Mouse (Mus musculus) forebrain, postnatal 0 days (tissue): Measurements from ENCODE around the gene Shisa7. TPM values are rescaled to one million over a fixed set of nuclear protein-coding genes. Genes with fewer than 3 reads are reported as not detected.

Experiments used
- ATAC-seq: fragments of 200-750 bp; cut with Nextera tagmentation; 2 replicates; pipeline ENCODE4 v1.8.0; 2017; ENCODE audit warnings: mild to moderate bottlenecking, moderate library complexity
- DNase-seq: peaks from one replicate; pipeline ENCODE4 v3.0.0-alpha.2; 2015
- H3K27ac ChIP-seq: fragments of 300-500 bp; sonication (generic); 2 replicates; pipeline ENCODE4 v1.5.1; 2014; ENCODE audit warnings: low read depth, mild to moderate bottlenecking, antibody characterized with exemption, low read length, moderate library complexity, mixed read lengths
- H3K27me3 ChIP-seq: fragments of 300-500 bp; sonication (generic); 2 replicates; pipeline ENCODE4 v1.6.1; 2014; ENCODE audit warnings: mild to moderate bottlenecking, low read length, mixed read lengths; ENCODE audit not compliant: insufficient read depth
- H3K36me3 ChIP-seq: fragments of 300-500 bp; sonication (generic); 2 replicates; pipeline ENCODE4 v1.6.1; 2014; ENCODE audit warnings: mild to moderate bottlenecking, moderate library complexity; ENCODE audit not compliant: insufficient read depth
- H3K4me1 ChIP-seq: fragments of 300-500 bp; sonication (generic); 2 replicates; pipeline ENCODE4 v1.6.1; 2014; ENCODE audit warnings: antibody characterized with exemption; ENCODE audit not compliant: insufficient read depth
- H3K4me2 ChIP-seq: fragments of 300-500 bp; sonication (generic); 2 replicates; pipeline ENCODE4 v1.6.1; 2014; ENCODE audit warnings: low read depth, mild to moderate bottlenecking, moderate library complexity
- H3K4me3 ChIP-seq: fragments of 300-500 bp; sonication (generic); 2 replicates; pipeline ENCODE4 v1.5.1; 2014; ENCODE audit warnings: low read depth, low read length, mixed read lengths
- H3K9ac ChIP-seq: fragments of 300-500 bp; sonication (generic); 2 replicates; pipeline ENCODE4 v1.6.1; 2014; ENCODE audit warnings: mild to moderate bottlenecking
- H3K9me3 ChIP-seq: fragments of 300-500 bp; sonication (generic); 2 replicates; pipeline ENCODE4 v1.6.1; 2016; ENCODE audit warnings: low read length
- CTCF ChIP-seq: sonication (generic); IDR thresholded peaks from 2 replicates; pipeline ENCODE4 v1.5.1; 2016; ENCODE audit warnings: antibody characterized with exemption, control low read depth, low read depth
- WGBS: fragments of 180-500 bp; shearing (Covaris S2); extraction: QIAGEN DNeasy Blood & Tissue Kit; methylation state at CpG from one replicate; pipeline ENCODE4 v1.1.7; 2014; 5-methylcytosine and 5-hydroxymethylcytosine counted together
- polyA plus RNA-seq: library from polyadenylated mRNA; unstranded; fragments of >200 nt; fragmentation: Nextera tagmentation; extraction: Ambion mirVana; gene quantifications from 2 replicates; pipeline ENCODE4 v1.2.1, GENCODE M21; 2015
- total RNA-seq: library from RNA; depleted of rRNA; stranded (reverse); fragments of >200 nt; gene quantifications from 2 replicates; pipeline ENCODE4 v1.2.3, GENCODE M21; 2014; rRNA removed

Shisa7 gene
- total and polyA plus RNA-seq, 2 experiments from 2014 or later: 9.4 to 66.6 TPM

- H3K4me1 ChIP-seq: no peaks in the 10 kb centered on the region
- ATAC-seq: peak; percentile 79
- DNase-seq: peak; percentile 57
- no peak for TF ChIP-seq CTCF
- H3K4me3 ChIP-seq: peak overlapping the region; percentile 35
- H3K27ac ChIP-seq: no peak overlapping the region
- H3K9me3 ChIP-seq: no peaks in the 10 kb centered on the region
- peak overlapping the region; percentile 51 for H3K4me2 ChIP-seq
- no peaks in the 10 kb centered on the region for H3K36me3 ChIP-seq
- H3K27me3 ChIP-seq: peaks cover 46% of the 10 kb centered on the region
- H3K9ac ChIP-seq: peak overlapping the region; percentile 44
- 1% methylated on average over 38 of the region's 56 CpGs for WGBS
Observed at GRCm38 (mm10) chr7:4776861-4777830, 67.3 kb downstream of the Shisa7 start.

- peaks cover 46% of the 10 kb centered on the region for H3K27me3 ChIP-seq
Observed at GRCm38 (mm10) chr7:4776131-4776530, 68.4 kb downstream of the Shisa7 start.

More at GRCm38 (mm10) chr7:4776131-4776530, 68.4 kb downstream of the Shisa7 start:
- TF ChIP-seq CTCF: no peak
- no peak for ATAC-seq
- Histone ChIP-seq H3K27ac (no peak overlapping the region), H3K9ac (no peak overlapping the region), H3K4me3 (no peak overlapping the region), H3K36me3 (no peaks in the 10 kb centered on the region), H3K4me2 (no peak overlapping the region), H3K9me3 (no peaks in the 10 kb centered on the region), H3K4me1 (no peaks in the 10 kb centered on the region)
- WGBS: 56% methylated on average over 10 of the region's 10 CpGs
- DNase-seq: no peak

Other genes starting within 250 kb of the Shisa7 start
Only the 30 nearest of the 33 such genes appear.
- gene Tmem86b, start 213.3 kb downstream of the Shisa7 start, total RNA-seq: 10.8 and 11.8 TPM in 2 replicates
- 0.64 and 0.70 TPM in 2 replicates for gene Tmem86b, start 213.3 kb downstream of the Shisa7 start, polyA plus RNA-seq
- 89.3 and 99.1 TPM in 2 replicates for gene Ppp6r1, start 185.7 kb downstream of the Shisa7 start, total RNA-seq
- gene Ppp6r1, start 185.7 kb downstream of the Shisa7 start, polyA plus RNA-seq: 5.1 and 8.3 TPM in 2 replicates
- 188 and 219 TPM in 2 replicates for gene Hspbp1, start 159.6 kb downstream of the Shisa7 start, total RNA-seq
- gene Hspbp1, start 159.6 kb downstream of the Shisa7 start, polyA plus RNA-seq: 206 and 214 TPM in 2 replicates
- gene Brsk1, start 154.1 kb downstream of the Shisa7 start, total RNA-seq: 188 and 205 TPM in 2 replicates
- 4.6 and 6.2 TPM in 2 replicates for gene Brsk1, start 154.1 kb downstream of the Shisa7 start, polyA plus RNA-seq
- not detected in 2 replicates for gene Tmem150b, start 119.4 kb downstream of the Shisa7 start, total RNA-seq
- 0.18 TPM in 1 of 2 replicates, not detected in the other for gene Tmem150b, start 119.4 kb downstream of the Shisa7 start, polyA plus RNA-seq
- 36.8 and 59.1 TPM in 2 replicates for gene Kmt5c, start 104.6 kb downstream of the Shisa7 start, total RNA-seq
- 32.3 and 35.1 TPM in 2 replicates for gene Kmt5c, start 104.6 kb downstream of the Shisa7 start, polyA plus RNA-seq
- 3.8 and 4.8 TPM in 2 replicates for gene Cox6b2, start 91.6 kb downstream of the Shisa7 start, total RNA-seq
- 19.8 and 23.3 TPM in 2 replicates for gene Cox6b2, start 91.6 kb downstream of the Shisa7 start, polyA plus RNA-seq
- gene Fam71e2, start 73.4 kb downstream of the Shisa7 start, total RNA-seq: not detected in 2 replicates
- not detected in 2 replicates for gene Fam71e2, start 73.4 kb downstream of the Shisa7 start, polyA plus RNA-seq
- gene Il11, start 61.8 kb downstream of the Shisa7 start, total RNA-seq: 1.2 and 2.6 TPM in 2 replicates
- 1.2 and 2.1 TPM in 2 replicates for gene Il11, start 61.8 kb downstream of the Shisa7 start, polyA plus RNA-seq
- gene Tmem190, start 61.8 kb downstream of the Shisa7 start, total RNA-seq: not detected in 2 replicates
- not detected in 2 replicates for gene Tmem190, start 61.8 kb downstream of the Shisa7 start, polyA plus RNA-seq
- gene Tmem238, start 55.0 kb downstream of the Shisa7 start, total RNA-seq: 7.3 and 10.1 TPM in 2 replicates
- 13.3 and 15.0 TPM in 2 replicates for gene Tmem238, start 55.0 kb downstream of the Shisa7 start, polyA plus RNA-seq
- 161 and 191 TPM in 2 replicates for gene Rpl28, start 51.8 kb downstream of the Shisa7 start, total RNA-seq
- gene Rpl28, start 51.8 kb downstream of the Shisa7 start, polyA plus RNA-seq: 313 and 332 TPM in 2 replicates
- 300 and 347 TPM in 2 replicates for gene Ube2s, start 32.1 kb downstream of the Shisa7 start, total RNA-seq
- 232 and 259 TPM in 2 replicates for gene Ube2s, start 32.1 kb downstream of the Shisa7 start, polyA plus RNA-seq
- gene Isoc2b, start 25.6 kb upstream of the Shisa7 start, total RNA-seq: 2.5 and 6.6 TPM in 2 replicates
- 3.5 and 3.7 TPM in 2 replicates for gene Isoc2b, start 25.6 kb upstream of the Shisa7 start, polyA plus RNA-seq
- gene Isoc2a, start 32.5 kb upstream of the Shisa7 start, total RNA-seq: 4.8 and 4.9 TPM in 2 replicates
- 0.26 and 0.39 TPM in 2 replicates for gene Isoc2a, start 32.5 kb upstream of the Shisa7 start, polyA plus RNA-seq
- 0.48 and 0.85 TPM in 2 replicates for gene Gm36210, start 61.8 kb upstream of the Shisa7 start, total RNA-seq
- 0.29 and 0.47 TPM in 2 replicates for gene Gm36210, start 61.8 kb upstream of the Shisa7 start, polyA plus RNA-seq
- gene Zfp628, start 70.5 kb upstream of the Shisa7 start, total RNA-seq: 5.4 and 9.2 TPM in 2 replicates
- gene Zfp628, start 70.5 kb upstream of the Shisa7 start, polyA plus RNA-seq: 5.8 and 6.0 TPM in 2 replicates
- 45.5 and 69.9 TPM in 2 replicates for gene Nat14, start 77.3 kb upstream of the Shisa7 start, total RNA-seq
- 20.5 and 54.3 TPM in 2 replicates for gene Nat14, start 77.3 kb upstream of the Shisa7 start, polyA plus RNA-seq
- 0.54 and 1.7 TPM in 2 replicates for gene Ssc5d, start 81.1 kb upstream of the Shisa7 start, total RNA-seq
- 0.51 and 0.63 TPM in 2 replicates for gene Ssc5d, start 81.1 kb upstream of the Shisa7 start, polyA plus RNA-seq
- not detected in 2 replicates for gene Sbk2, start 119.7 kb upstream of the Shisa7 start, total RNA-seq
- not detected in 2 replicates for gene Sbk2, start 119.7 kb upstream of the Shisa7 start, polyA plus RNA-seq
- 0.23 and 0.76 TPM in 2 replicates for gene Sbk3, start 126.5 kb upstream of the Shisa7 start, total RNA-seq
- gene Sbk3, start 126.5 kb upstream of the Shisa7 start, polyA plus RNA-seq: 0.39 and 0.76 TPM in 2 replicates
- gene Zfp579, start 151.5 kb upstream of the Shisa7 start, total RNA-seq: 34.6 and 34.7 TPM in 2 replicates
- 36.7 and 42.6 TPM in 2 replicates for gene Zfp579, start 151.5 kb upstream of the Shisa7 start, polyA plus RNA-seq
- gene Zfp524, start 169.7 kb upstream of the Shisa7 start, total RNA-seq: 4.6 and 6.4 TPM in 2 replicates
- gene Zfp524, start 169.7 kb upstream of the Shisa7 start, polyA plus RNA-seq: 5.0 and 5.3 TPM in 2 replicates
- gene Fiz1, start 170.0 kb upstream of the Shisa7 start, total RNA-seq: 30.0 and 33.9 TPM in 2 replicates
- 26.9 and 28.6 TPM in 2 replicates for gene Fiz1, start 170.0 kb upstream of the Shisa7 start, polyA plus RNA-seq
- gene Gm44973, start 170.8 kb upstream of the Shisa7 start, total RNA-seq: not detected in 2 replicates
- 3.1 TPM in 2 replicates for gene Gm44973, start 170.8 kb upstream of the Shisa7 start, polyA plus RNA-seq
- gene Zfp865, start 175.7 kb upstream of the Shisa7 start, total RNA-seq: 27.3 and 33.3 TPM in 2 replicates
- gene Zfp865, start 175.7 kb upstream of the Shisa7 start, polyA plus RNA-seq: 5.6 and 5.8 TPM in 2 replicates
- gene Ccdc106, start 175.9 kb upstream of the Shisa7 start, total RNA-seq: 70.7 and 104 TPM in 2 replicates
- 69.7 and 79.8 TPM in 2 replicates for gene Ccdc106, start 175.9 kb upstream of the Shisa7 start, polyA plus RNA-seq
- gene 4632433K11Rik, start 189.4 kb upstream of the Shisa7 start, total RNA-seq: 0.24 TPM in 1 of 2 replicates, not detected in the other
- not detected in 2 replicates for gene 4632433K11Rik, start 189.4 kb upstream of the Shisa7 start, polyA plus RNA-seq
- gene Zfp784, start 193.8 kb upstream of the Shisa7 start, total RNA-seq: 5.2 and 5.6 TPM in 2 replicates
- gene Zfp784, start 193.8 kb upstream of the Shisa7 start, polyA plus RNA-seq: 4.1 and 5.0 TPM in 2 replicates
- 26.2 and 42.1 TPM in 2 replicates for gene Zfp580, start 206.8 kb upstream of the Shisa7 start, total RNA-seq
- gene Zfp580, start 206.8 kb upstream of the Shisa7 start, polyA plus RNA-seq: 132 and 135 TPM in 2 replicates